Mouse (Mus musculus) cerebral cortex, adult 2 months (tissue): ENCODE data around the gene Il19.

Source experiments
- WGBS: fragments of 180-500 bp; shearing (Covaris S2); methylation state at CpG from one replicate; pipeline ENCODE4 v1.1.7; 2018; 5-methylcytosine and 5-hydroxymethylcytosine counted together

The Il19 gene

GRCm38 (mm10) chr1:130940065-130940687, at the start of gene Il19:
Gene Il19 (minus strand): TSS chr1:130940115.
- WGBS, result 70% methylated on average over 4 of the region's 4 CpGs

GRCm38 (mm10) chr1:130989331-130989730, 49.4 kb upstream of the Il19 start:
- 93% methylated on average over 3 of the region's 3 CpGs for WGBS

GRCm38 (mm10) chr1:130987001-130987400, 47.1 kb upstream of the Il19 start:
- 93% methylated on average over 5 of the region's 5 CpGs for WGBS

- WGBS, result 64% methylated on average over 7 of the region's 7 CpGs
Observed at GRCm38 (mm10) chr1:130984441-130984840, 44.5 kb upstream of the Il19 start.

- 70% methylated on average over 1 of the region's 1 CpGs for WGBS
Observed at GRCm38 (mm10) chr1:130979455-130979854, 39.5 kb upstream of the Il19 start.

- WGBS, result 59% methylated on average over 6 of the region's 6 CpGs
Observed at GRCm38 (mm10) chr1:130963891-130964290, 24.0 kb upstream of the Il19 start.

GRCm38 (mm10) chr1:130946920-130947319, 7.0 kb upstream of the Il19 start:
- WGBS, result 69% methylated on average over 6 of the region's 6 CpGs

GRCm38 (mm10) chr1:130941801-130942200, 1.9 kb upstream of the Il19 start:
- 78% methylated on average over 3 of the region's 3 CpGs for WGBS

GRCm38 (mm10) chr1:130938192-130938591, 1.7 kb downstream of the Il19 start:
- WGBS, result 78% methylated on average over 7 of the region's 7 CpGs

- WGBS, result 96% methylated on average over 4 of the region's 4 CpGs
Observed at GRCm38 (mm10) chr1:130937170-130937569, 2.7 kb downstream of the Il19 start.

GRCm38 (mm10) chr1:130936351-130936750, 3.6 kb downstream of the Il19 start:
- 78% methylated on average over 6 of the region's 6 CpGs for WGBS

- WGBS, result 43% methylated on average over 1 of the region's 1 CpGs
Observed at GRCm38 (mm10) chr1:130918323-130918980, 21.5 kb downstream of the Il19 start.

- WGBS, result 81% methylated on average over 12 of the region's 12 CpGs
Observed at GRCm38 (mm10) chr1:130911401-130912010, 28.4 kb downstream of the Il19 start, which contains the start of gene Il20. Gene Il20 (minus strand): TSS chr1:130911451.

GRCm38 (mm10) chr1:130902505-130902904, 37.4 kb downstream of the Il19 start:
- 84% methylated on average over 7 of the region's 7 CpGs for WGBS

- WGBS, result 51% methylated on average over 6 of the region's 6 CpGs
Observed at GRCm38 (mm10) chr1:130894468-130894867, 45.4 kb downstream of the Il19 start.

GRCm38 (mm10) chr1:130893329-130894040, 46.4 kb downstream of the Il19 start:
- WGBS, result 62% methylated on average over 9 of the region's 9 CpGs

GRCm38 (mm10) chr1:130892446-130892845, 47.5 kb downstream of the Il19 start:
- WGBS, result 81% methylated on average over 1 of the region's 1 CpGs

GRCm38 (mm10) chr1:130887354-130887753, 52.6 kb downstream of the Il19 start, which contains the start of gene Il24:
Gene Il24 (minus strand): TSS chr1:130887454.

GRCm38 (mm10) chr1:130883146-130883545, 56.8 kb downstream of the Il19 start:
- WGBS, result 88% methylated on average over 4 of the region's 4 CpGs
